Comparison of ENCODE assay signal across 28 mouse cellular contexts in the genomic region with DNA sequence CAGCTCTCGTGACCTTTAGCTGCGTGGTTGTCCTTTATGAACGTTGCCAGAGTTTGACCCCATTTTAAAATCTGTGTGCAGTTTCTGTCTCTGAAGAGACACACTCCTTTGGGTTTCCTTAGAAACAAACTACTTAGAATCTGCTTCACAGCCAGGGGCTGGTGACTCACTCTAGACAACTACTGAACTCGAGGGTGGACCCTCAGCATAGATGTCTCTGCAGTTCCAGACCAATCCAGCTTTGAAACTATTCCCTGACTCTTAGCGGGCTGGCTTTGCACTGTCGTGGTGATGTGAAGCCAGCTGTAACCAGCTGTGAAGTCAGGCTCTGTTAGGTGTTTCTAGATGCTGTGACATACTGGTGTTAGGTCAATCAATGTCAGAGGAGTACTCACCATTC. TPM values are rescaled to one million over a fixed set of nuclear protein-coding genes. Genes with fewer than 3 reads are reported as not detected.
A peak's percentile ranks its signal among the peaks of the same experiment; 100 is the strongest.
DNase-seq lines count a peak whose midpoint lies in the region; ATAC-seq and TF ChIP-seq lines count a peak whose summit lies in the region.
"Had no signal": no experiment of that assay in that cellular context is flagged by ENCODE, and none has a peak within 500 bp of the region (broad histone marks: within the 10 kb centered on the region; RNA-seq: fewer than 3 reads in every experiment).

No protein-coding gene starts in this region.

- no peaks in the 10 kb centered on the region for H3K36me3 ChIP-seq in forebrain, postnatal 0 days (ENCODE audit: insufficient read depth)
- H3K36me3 ChIP-seq in forebrain, embryonic 14.5 days (ENCODE audit: control insufficient read depth, insufficient read depth, low read length): no peaks in the 10 kb centered on the region
- no peaks in the 10 kb centered on the region for H3K36me3 ChIP-seq in kidney, embryonic 14.5 days (ENCODE audit: control insufficient read depth, insufficient read depth, low read length)
- H3K36me3 ChIP-seq: embryonic facial prominence, embryonic 13.5 days; forebrain, embryonic 10.5 days; G1E; heart, embryonic 15.5 days; hindbrain, embryonic 15.5 days; liver, embryonic 15.5 days; midbrain, embryonic 13.5 days; neural tube, embryonic 13.5 days had no signal

- ATAC-seq in forebrain, postnatal 0 days: peak; percentile 50
- ATAC-seq in forebrain, embryonic 14.5 days: no peak
- ATAC-seq in kidney, embryonic 14.5 days (ENCODE audit: low FRiP score, low TSS enrichment): 0 out of 2 replicates have a peak, but pooled peaks have one; percentile 55
- ATAC-seq: forebrain, embryonic 16.5 days; midbrain, embryonic 13.5 days; Patski had no signal

- H3K27ac ChIP-seq in forebrain, postnatal 0 days (ENCODE audit: low read depth, low read length): no peak overlapping the region
- H3K27ac ChIP-seq in forebrain, embryonic 14.5 days (ENCODE audit: low read depth, low read length): no peak overlapping the region
- H3K27ac ChIP-seq in kidney, embryonic 14.5 days (ENCODE audit: low read depth, low read length): no peak overlapping the region
- H3K27ac ChIP-seq: embryonic facial prominence, embryonic 13.5 days; forebrain, embryonic 10.5 days; heart, embryonic 15.5 days; hindbrain, embryonic 15.5 days; liver, embryonic 15.5 days; macrophage; midbrain, embryonic 13.5 days; neural tube, embryonic 13.5 days had no signal

- no peaks in the 10 kb centered on the region for H3K27me3 ChIP-seq in forebrain, postnatal 0 days (ENCODE audit: insufficient read depth, low read length)
- no peaks in the 10 kb centered on the region for H3K27me3 ChIP-seq in forebrain, embryonic 14.5 days (replicated peaks; ENCODE audit: control insufficient read depth, insufficient read depth, low read length)
- no peaks in the 10 kb centered on the region for H3K27me3 ChIP-seq in kidney, embryonic 14.5 days (ENCODE audit: control insufficient read depth, insufficient read depth, low read length)
- H3K27me3 ChIP-seq: embryonic facial prominence, embryonic 13.5 days; heart, embryonic 15.5 days; hindbrain, embryonic 15.5 days; liver, embryonic 15.5 days; midbrain, embryonic 13.5 days; neural tube, embryonic 13.5 days; Patski had no signal

- H3K4me3 ChIP-seq in forebrain, postnatal 0 days (ENCODE audit: low read depth, low read length): no peak overlapping the region
- H3K4me3 ChIP-seq in forebrain, embryonic 14.5 days (ENCODE audit: low read depth, low read length): no peak overlapping the region
- no peak overlapping the region for H3K4me3 ChIP-seq in kidney, embryonic 14.5 days (ENCODE audit: low read length)
- H3K4me3 ChIP-seq: embryonic facial prominence, embryonic 13.5 days; forebrain, embryonic 10.5 days; heart, embryonic 15.5 days; hindbrain, embryonic 15.5 days; liver, embryonic 15.5 days; midbrain, embryonic 13.5 days; neural tube, embryonic 13.5 days had no signal

- DNase-seq in forebrain, postnatal 0 days: no peak
- no peak for DNase-seq in forebrain, embryonic 14.5 days (ENCODE audit: low spot score)
- no peak for DNase-seq in kidney, postnatal 4 days
- peak; percentile 37 for DNase-seq in lung, postnatal 10 days
- no peak for DNase-seq in lung, postnatal 14 days
- DNase-seq in urinary bladder, postnatal 36 days (ENCODE audit: low spot score in 2 of 2): no peak
- no peak for DNase-seq in yolk sac, embryonic 10.5 days (ENCODE audit: low spot score)
- DNase-seq: adrenal gland, postnatal 14 days; cerebellum, adult 11-12 months; cerebellum, adult 9-11 months; gastrocnemius, postnatal 14 days; kidney, adult 18-20 months; kidney, postnatal 10 days; layer of hippocampus, adult 9-11 months; liver; thymus, postnatal 14 days had no signal

- H3K9me3 ChIP-seq in forebrain, postnatal 0 days (ENCODE audit: low read length): no peaks in the 10 kb centered on the region
- H3K9me3 ChIP-seq in forebrain, embryonic 14.5 days (replicated peaks; ENCODE audit: control insufficient read depth, low read length): no peaks in the 10 kb centered on the region
- no peaks in the 10 kb centered on the region for H3K9me3 ChIP-seq in kidney, embryonic 14.5 days (ENCODE audit: control insufficient read depth, low read length)
- H3K9me3 ChIP-seq: embryonic facial prominence, embryonic 13.5 days; forebrain, embryonic 10.5 days; G1E; heart, embryonic 15.5 days; hindbrain, embryonic 15.5 days; liver, embryonic 15.5 days; midbrain, embryonic 13.5 days; neural tube, embryonic 13.5 days had no signal

- H3K4me2 ChIP-seq in forebrain, postnatal 0 days (ENCODE audit: low read depth): no peak overlapping the region
- H3K4me2 ChIP-seq in forebrain, embryonic 14.5 days (ENCODE audit: low read length): no peak overlapping the region
- no peak overlapping the region for H3K4me2 ChIP-seq in kidney, embryonic 14.5 days (replicated peaks; ENCODE audit: low read depth, low read length)
- H3K4me2 ChIP-seq: embryonic facial prominence, embryonic 13.5 days; heart, embryonic 15.5 days; hindbrain, embryonic 15.5 days; liver, embryonic 15.5 days; midbrain, embryonic 13.5 days; neural tube, embryonic 13.5 days had no signal

- no peak for TF ChIP-seq CTCF in forebrain, postnatal 0 days (IDR thresholded peaks at IDR 0.05; ENCODE audit: low read depth)

- 72% methylated on average over 6 of the region's 6 CpGs for WGBS in forebrain, postnatal 0 days
- WGBS in forebrain, embryonic 14.5 days: 78% methylated on average over 6 of the region's 6 CpGs
- WGBS in kidney, embryonic 14.5 days: 46% methylated on average over 6 of the region's 6 CpGs

- H3K9ac ChIP-seq in forebrain, postnatal 0 days: no peak overlapping the region
- no peak overlapping the region for H3K9ac ChIP-seq in forebrain, embryonic 14.5 days (ENCODE audit: low read length)
- H3K9ac ChIP-seq in kidney, embryonic 14.5 days (ENCODE audit: low read depth, low read length): no peak overlapping the region
- H3K9ac ChIP-seq: embryonic facial prominence, embryonic 13.5 days; heart, embryonic 15.5 days; hindbrain, embryonic 15.5 days; liver, embryonic 15.5 days; midbrain, embryonic 13.5 days; neural tube, embryonic 13.5 days had no signal

- H3K4me1 ChIP-seq in forebrain, postnatal 0 days (ENCODE audit: insufficient read depth): no peaks in the 10 kb centered on the region
- no peaks in the 10 kb centered on the region for H3K4me1 ChIP-seq in forebrain, embryonic 14.5 days (ENCODE audit: control insufficient read depth, insufficient read depth, low read length)
- peaks cover 3% of the 10 kb centered on the region; the same call in 1 of the 2 replicates for H3K4me1 ChIP-seq in kidney, embryonic 14.5 days (ENCODE audit: control insufficient read depth, insufficient read depth, low read length)
- H3K4me1 ChIP-seq: heart, embryonic 15.5 days; midbrain, embryonic 13.5 days had no signal

RNA-seq across cellular contexts. Expression of a gene that starts 33.8 kb away (rescaled TPM):
- total RNA-seq in forebrain, postnatal 0 days (2014; rRNA removed): 104 and 119 TPM in 2 replicates
- 71.9 and 78.3 TPM in 2 replicates for polyA plus RNA-seq in forebrain, postnatal 0 days (2015; fragmentation: Nextera tagmentation; extraction: Ambion mirVana)
- 74.0 and 87.5 TPM in 2 replicates for polyA plus RNA-seq in forebrain, embryonic 14.5 days (2014; fragmentation: Nextera tagmentation; extraction: Ambion mirVana)
- polyA plus RNA-seq in kidney, embryonic 14.5 days (2014; fragmentation: Nextera tagmentation; extraction: Ambion mirVana): 21.1 and 30.6 TPM in 2 replicates
- polyA plus RNA-seq: G1E had no signal
